ENCODE assay signal across 9 mouse cellular contexts in the genomic region with DNA sequence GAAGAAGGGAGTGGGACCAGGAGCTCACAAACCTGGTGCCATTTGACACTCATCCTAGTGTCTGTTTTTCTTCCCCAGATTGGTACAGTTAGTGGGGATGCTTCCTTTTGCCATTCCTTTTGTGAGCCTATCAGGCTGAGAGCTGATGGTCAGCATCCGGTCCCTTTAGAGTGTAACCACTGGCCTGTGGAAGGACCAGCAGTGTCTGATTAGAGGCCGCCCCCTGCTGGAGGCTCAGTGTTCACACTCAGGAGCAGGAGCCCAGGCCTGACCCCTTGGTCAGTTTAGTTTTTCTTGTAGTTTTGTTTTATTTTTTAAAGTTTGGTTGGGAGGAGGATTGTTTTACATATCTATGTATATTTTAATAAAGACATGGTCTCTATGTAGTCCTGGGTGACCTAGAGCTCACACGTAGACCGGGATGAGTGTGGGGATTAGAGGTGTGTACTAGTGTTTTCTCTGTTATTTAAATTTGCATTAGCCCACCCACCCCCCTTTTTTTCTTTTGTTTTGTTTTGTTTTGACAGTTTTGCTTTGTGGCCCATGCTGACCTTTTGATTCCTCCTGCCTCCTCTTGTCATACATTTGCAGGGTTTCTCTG. TPM values are rescaled to one million over a fixed set of nuclear protein-coding genes. Genes with fewer than 3 reads are reported as not detected.
DNase-seq lines count a peak whose midpoint lies in the region; ATAC-seq and TF ChIP-seq lines count a peak whose summit lies in the region.
"Had no signal": no experiment of that assay in that cellular context is flagged by ENCODE, and none has a peak within 500 bp of the region (broad histone marks: within the 10 kb centered on the region; RNA-seq: fewer than 3 reads in every experiment).

No protein-coding gene starts in this region.

- DNase-seq in CD4-positive, CD25-positive, alpha-beta regulatory T cell, adult 2 months (ENCODE audit: low read depth, low spot score): peak; percentile 77
- DNase-seq in brain, adult 2 months (ENCODE audit: low read depth, low spot score): peak; percentile 83
- peak; percentile 82 for DNase-seq in forebrain, embryonic 11.5 days (ENCODE audit: low spot score)
- DNase-seq in heart, postnatal 25 days (ENCODE audit: low spot score): peak; percentile 67
- DNase-seq in kidney, postnatal 4 days: peak; percentile 93 to 94
- DNase-seq in lung, embryonic 14.5 days: peak; percentile 90
- peak; percentile 52 for DNase-seq in ovary, postnatal 10 days (ENCODE audit: low spot score)
- DNase-seq in thymus, adult 2 months: peak; percentile 72

- no peak overlapping the region for H3K4me3 ChIP-seq in forebrain, embryonic 11.5 days (ENCODE audit: low read depth, low read length)
- H3K4me3 ChIP-seq in lung, embryonic 14.5 days (ENCODE audit: low read depth, low read length): no peak overlapping the region
- H3K4me3 ChIP-seq in thymus, adult 2 months (ENCODE audit: control insufficient read depth, insufficient read depth, low read length): no peak overlapping the region
- H3K4me3 ChIP-seq: myocyte had no signal

- ATAC-seq in forebrain, embryonic 11.5 days (replicated peaks; ENCODE audit: low FRiP score): peak; percentile 83
- ATAC-seq in lung, embryonic 14.5 days (ENCODE audit: insufficient read depth): peak; percentile 86

- H3K27ac ChIP-seq in forebrain, embryonic 11.5 days (ENCODE audit: low read depth, low read length): no peak overlapping the region
- H3K27ac ChIP-seq in lung, embryonic 14.5 days (ENCODE audit: low read depth): no peak overlapping the region
- H3K27ac ChIP-seq in thymus, adult 2 months (ENCODE audit: control insufficient read depth, insufficient read depth, low read length): no peak overlapping the region

- no peak overlapping the region for H3K9ac ChIP-seq in forebrain, embryonic 11.5 days (ENCODE audit: low read length)
- H3K9ac ChIP-seq in lung, embryonic 14.5 days: no peak overlapping the region

- H3K4me1 ChIP-seq in forebrain, embryonic 11.5 days (replicated peaks; ENCODE audit: control insufficient read depth, insufficient read depth, low read length): no peaks in the 10 kb centered on the region
- no peaks in the 10 kb centered on the region for H3K4me1 ChIP-seq in lung, embryonic 14.5 days (ENCODE audit: insufficient read depth)
- H3K4me1 ChIP-seq in thymus, adult 2 months (replicated peaks; ENCODE audit: control insufficient read depth, insufficient read depth, low read length): no peaks in the 10 kb centered on the region

- 65% methylated on average over 4 of the region's 4 CpGs for WGBS in forebrain, embryonic 11.5 days
- 58% methylated on average over 4 of the region's 4 CpGs for WGBS in lung, embryonic 14.5 days
- 81% methylated on average over 4 of the region's 4 CpGs for WGBS in thymus, adult 2 months

- peaks cover 45% of the 10 kb centered on the region for H3K36me3 ChIP-seq in forebrain, embryonic 11.5 days (ENCODE audit: control insufficient read depth, insufficient read depth, low read length)
- peaks cover 96% of the 10 kb centered on the region for H3K36me3 ChIP-seq in lung, embryonic 14.5 days (ENCODE audit: insufficient read depth)
- peaks cover 90% of the 10 kb centered on the region for H3K36me3 ChIP-seq in thymus, adult 2 months (ENCODE audit: control insufficient read depth, insufficient read depth, low read length)

- TF ChIP-seq POLR2A in thymus, adult 2 months (IDR thresholded peaks at IDR 0.05; ENCODE audit: control insufficient read depth, extremely low read depth, insufficient read depth, low read length, poor library complexity): no peak

- no peak overlapping the region for H3K4me2 ChIP-seq in forebrain, embryonic 11.5 days (ENCODE audit: low read depth, low read length, severe bottlenecking)
- no peak overlapping the region for H3K4me2 ChIP-seq in lung, embryonic 14.5 days

- H3K27me3 ChIP-seq in forebrain, embryonic 11.5 days (ENCODE audit: control insufficient read depth, insufficient read depth, low read length): no peaks in the 10 kb centered on the region
- no peaks in the 10 kb centered on the region for H3K27me3 ChIP-seq in lung, embryonic 14.5 days (ENCODE audit: insufficient read depth, low read length)
- no peaks in the 10 kb centered on the region for H3K27me3 ChIP-seq in thymus, adult 2 months (ENCODE audit: control insufficient read depth, insufficient read depth, low read length)

- intact Hi-C loops in heart, postnatal 25 days (cut with DNase I): loop anchor here (1.0 to 10.0 kb wide), 2 partner anchors 30 to 51 kb away; no protein-coding TSS in a partner anchor

- no peaks in the 10 kb centered on the region for H3K9me3 ChIP-seq in forebrain, embryonic 11.5 days (ENCODE audit: control insufficient read depth, low read length)
- H3K9me3 ChIP-seq in lung, embryonic 14.5 days (ENCODE audit: low read depth, low read length): no peaks in the 10 kb centered on the region

- TF ChIP-seq CTCF in lung, embryonic 14.5 days (IDR thresholded peaks at IDR 0.05; ENCODE audit: low read depth): peak; percentile 87
- TF ChIP-seq CTCF in thymus, adult 2 months (IDR thresholded peaks at IDR 0.05; ENCODE audit: borderline replicate concordance, control insufficient read depth, extremely low read depth, insufficient read depth, low read length, poor library complexity): peak; percentile 90

RNA-seq across cellular contexts. Expression of gene Zc3h4, which starts 25.5 kb away (rescaled TPM):
- polyA plus RNA-seq in forebrain, embryonic 11.5 days (2014; fragmentation: Nextera tagmentation; extraction: Ambion mirVana): 23.9 and 24.2 TPM in 2 replicates
- 10 to 100 TPM; 29.0 to 29.9 TPM for total RNA-seq in heart, postnatal 25 days (2021)
- 18.7 and 19.0 TPM in 2 replicates for polyA plus RNA-seq in lung, embryonic 14.5 days (2014; fragmentation: Nextera tagmentation; extraction: Ambion mirVana)
- 81.3 and 100 TPM in 2 replicates for polyA plus RNA-seq in thymus, adult 2 months (2012; rRNA removed)

RNA-seq across cellular contexts. Expression of gene Tmem160, which starts 26.4 kb away (rescaled TPM):
- 48.6 and 52.1 TPM in 2 replicates for polyA plus RNA-seq in forebrain, embryonic 11.5 days (2014; fragmentation: Nextera tagmentation; extraction: Ambion mirVana)
- total RNA-seq in heart, postnatal 25 days (2021): 10 to 100 TPM; 82.2 to 88.1 TPM
- polyA plus RNA-seq in lung, embryonic 14.5 days (2014; fragmentation: Nextera tagmentation; extraction: Ambion mirVana): 40.4 and 46.1 TPM in 2 replicates
- polyA plus RNA-seq in thymus, adult 2 months (2012; rRNA removed): 225 and 228 TPM in 2 replicates

RNA-seq across cellular contexts. Expression of gene Sae1, which starts 38.6 kb away (rescaled TPM):
- polyA plus RNA-seq in forebrain, embryonic 11.5 days (2014; fragmentation: Nextera tagmentation; extraction: Ambion mirVana): 427 and 437 TPM in 2 replicates
- 10 to 100 TPM; 35.2 to 37.2 TPM for total RNA-seq in heart, postnatal 25 days (2021)
- polyA plus RNA-seq in lung, embryonic 14.5 days (2014; fragmentation: Nextera tagmentation; extraction: Ambion mirVana): 356 and 365 TPM in 2 replicates
- polyA plus RNA-seq in thymus, adult 2 months (2012; rRNA removed): 61.0 and 66.8 TPM in 2 replicates

RNA-seq across cellular contexts. Expression of gene Npas1, which starts 51.3 kb away (rescaled TPM):
- polyA plus RNA-seq in forebrain, embryonic 11.5 days (2014; fragmentation: Nextera tagmentation; extraction: Ambion mirVana): 0.55 and 0.63 TPM in 2 replicates
- total RNA-seq in heart, postnatal 25 days (2021): not detected
- polyA plus RNA-seq in lung, embryonic 14.5 days (2014; fragmentation: Nextera tagmentation; extraction: Ambion mirVana): 0.07 TPM in 1 of 2 replicates, not detected in the other
- polyA plus RNA-seq in thymus, adult 2 months (2012; rRNA removed): 0.17 and 0.28 TPM in 2 replicates
